Mouse (Mus musculus) T-helper 2 cell (primary cell): ENCODE data around the gene Crx.
"Not testable (repeated sequence)": the region's sequence is repeated elsewhere in the genome, so short reads cannot be mapped to it uniquely, and the experiment has no call there.

Experiments used
- in situ Hi-C: fragments of 300-600 bp; cut with MboI, MseI; formaldehyde crosslinking; loops from one replicate; pipeline ENCODE4 v1.15.1; 2025; ENCODE audit warnings: high pct_unique_total_duplicates

Crx gene

GRCm38 (mm10) chr7:15879756-15880155 is at the start of gene Crx:
Gene Crx (minus strand): TSS chr7:15879968.
- in situ Hi-C loops = no loop called here

- in situ Hi-C loops = no loop called here
Measured at GRCm38 (mm10) chr7:15922220-15922773, 42.5 kb upstream of the Crx start, which contains the start of gene Selenow. Gene Selenow (minus strand): TSS chr7:15922402.

- in situ Hi-C loops = no loop called here
Measured at GRCm38 (mm10) chr7:15921796-15922195, 42.0 kb upstream of the Crx start.

GRCm38 (mm10) chr7:15920645-15921190 is 41.0 kb upstream of the Crx start:
- in situ Hi-C loops = no loop called here

GRCm38 (mm10) chr7:15919947-15920346 is 40.2 kb upstream of the Crx start:
- in situ Hi-C loops = no loop called here

- in situ Hi-C loops = no loop called here
Measured at GRCm38 (mm10) chr7:15918371-15918770, 38.6 kb upstream of the Crx start.

GRCm38 (mm10) chr7:15916996-15917395 is 37.2 kb upstream of the Crx start:
- in situ Hi-C loops = no loop called here

- in situ Hi-C loops = no loop called here
Measured at GRCm38 (mm10) chr7:15916134-15916723, 36.5 kb upstream of the Crx start.

GRCm38 (mm10) chr7:15915695-15916094 is 35.9 kb upstream of the Crx start:
- in situ Hi-C loops = not testable (repeated sequence)

GRCm38 (mm10) chr7:15914751-15915150 is 35.0 kb upstream of the Crx start:
- in situ Hi-C loops = no loop called here

GRCm38 (mm10) chr7:15914252-15914651 is 34.5 kb upstream of the Crx start:
- in situ Hi-C loops = no loop called here

- in situ Hi-C loops = no loop called here
Measured at GRCm38 (mm10) chr7:15912183-15912582, 32.4 kb upstream of the Crx start.

GRCm38 (mm10) chr7:15910521-15910920 is 30.8 kb upstream of the Crx start:
- in situ Hi-C loops = no loop called here

- in situ Hi-C loops = no loop called here
Measured at GRCm38 (mm10) chr7:15907971-15908590, 28.3 kb upstream of the Crx start.

- in situ Hi-C loops = no loop called here
Measured at GRCm38 (mm10) chr7:15906602-15907001, 26.8 kb upstream of the Crx start.

- in situ Hi-C loops = no loop called here
Measured at GRCm38 (mm10) chr7:15905861-15906260, 26.1 kb upstream of the Crx start.

GRCm38 (mm10) chr7:15901366-15902048 is 21.7 kb upstream of the Crx start:
- in situ Hi-C loops = no loop called here

GRCm38 (mm10) chr7:15894251-15894650 is 14.5 kb upstream of the Crx start:
- in situ Hi-C loops = no loop called here

GRCm38 (mm10) chr7:15884127-15884526 is 4.4 kb upstream of the Crx start:
- in situ Hi-C loops = no loop called here

GRCm38 (mm10) chr7:15882317-15882716 is 2.5 kb upstream of the Crx start, which contains the start of gene Crxos:
Gene Crxos (plus strand): TSS chr7:15882617.
- in situ Hi-C loops = no loop called here

GRCm38 (mm10) chr7:15881831-15882230 is 2.1 kb upstream of the Crx start:
- in situ Hi-C loops = no loop called here

- in situ Hi-C loops = no loop called here
Measured at GRCm38 (mm10) chr7:15881388-15881787, 1.6 kb upstream of the Crx start.
